Mouse (Mus musculus): ENCODE measurements around the gene Selenos. TPM values are rescaled to one million over a fixed set of nuclear protein-coding genes. Genes with fewer than 3 reads are reported as not detected.

Gene Selenos
- 103 and 110 TPM in 2 replicates for polyA plus RNA-seq (2014; fragmentation: Nextera tagmentation; extraction: Ambion mirVana)

DNA sequence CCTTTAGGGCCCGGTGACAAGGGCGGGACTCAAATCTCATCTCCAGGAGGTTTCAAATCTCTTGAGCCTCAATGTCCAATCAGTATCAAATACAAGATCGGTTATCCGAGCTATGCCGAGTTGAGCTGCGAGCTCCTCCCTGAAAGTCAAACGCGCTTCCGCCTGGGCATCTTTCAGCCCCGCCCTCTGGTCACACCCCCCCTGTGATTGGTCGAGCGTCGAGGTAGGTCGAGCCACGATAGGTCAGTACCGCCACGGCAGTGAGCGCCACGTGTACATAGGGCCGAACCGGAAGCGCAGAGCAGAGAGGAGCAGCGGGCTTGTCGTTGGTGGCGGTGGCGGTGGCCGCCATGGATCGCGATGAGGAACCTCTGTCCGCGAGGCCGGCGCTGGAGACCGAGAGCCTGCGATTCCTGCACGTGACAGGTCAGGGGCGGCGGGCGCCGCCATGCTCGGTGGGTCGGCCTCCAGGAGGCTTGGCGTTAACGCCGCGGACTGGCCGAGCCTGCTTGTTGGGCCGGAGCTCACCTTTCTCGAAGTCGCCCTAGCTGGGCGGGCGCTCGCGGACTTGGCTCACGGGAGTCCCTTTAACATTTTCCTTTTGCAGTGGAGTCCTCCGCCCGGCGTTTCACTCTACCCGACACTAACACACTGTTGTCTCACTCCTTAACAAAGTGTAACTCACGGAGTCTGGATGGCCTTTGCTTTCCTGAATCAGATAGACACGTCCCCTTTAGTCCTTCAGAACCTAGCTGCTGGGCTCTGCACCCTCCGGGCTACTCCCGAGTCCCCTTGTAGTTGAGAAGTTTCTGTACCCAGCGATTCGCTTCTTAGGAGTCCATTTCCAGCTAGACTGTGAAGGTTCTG, at the start of gene Selenos:
Gene Selenos, plus strand, starts transcription at position 286 of the 867 bp plus-strand sequence.
- Histone ChIP-seq H3K27ac (ENCODE audit: low read depth, low read length) (peak within 1 kb of the TSS; percentile 68), H3K27me3 (replicated peaks; ENCODE audit: control insufficient read depth, insufficient read depth, low read length) (no peaks in the 10 kb centered on the region), H3K9me3 (ENCODE audit: control insufficient read depth, low read length) (no peaks in the 10 kb centered on the region), H3K36me3 (ENCODE audit: control insufficient read depth, insufficient read depth, low read length) (peaks cover 30% of the 10 kb centered on the region), H3K4me1 (replicated peaks; ENCODE audit: control insufficient read depth, insufficient read depth, low read length) (peaks cover 8% of the 10 kb centered on the region; the same call in 1 of the 2 replicates), H3K9ac (ENCODE audit: low read depth, low read length) (peak within 1 kb of the TSS; percentile 81), H3K4me3 (ENCODE audit: low read depth, low read length) (peak within 1 kb of the TSS; percentile 74), H3K4me2 (peak within 1 kb of the TSS; percentile 67)
- ATAC-seq (replicated peaks; ENCODE audit: low FRiP score) (peak; percentile 100), DNase-seq (ENCODE audit: low spot score) (peak; percentile 93)
- WGBS: under 1% methylated on average over 65 of the region's 65 CpGs

DNA sequence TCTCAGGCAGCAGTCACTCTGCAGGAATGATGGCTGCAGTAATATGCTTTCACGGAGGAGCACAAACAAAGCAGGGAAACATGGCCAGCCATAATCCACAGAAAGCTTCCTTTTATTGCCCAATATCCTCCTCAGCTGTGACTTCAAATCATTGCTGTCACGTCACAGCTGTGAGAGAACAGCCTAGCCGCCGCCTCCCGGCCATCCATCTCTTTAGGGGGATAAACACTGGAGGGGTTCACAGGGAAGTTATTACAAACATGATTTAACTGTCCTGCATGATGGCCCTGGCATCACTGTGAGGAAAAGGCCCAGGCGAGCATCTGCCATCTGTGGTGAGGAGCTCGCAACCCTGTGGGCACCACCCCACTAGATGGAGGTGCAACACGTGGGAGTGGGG, 42.6 kb upstream of the Selenos start:
- Histone ChIP-seq H3K4me1 (replicated peaks; ENCODE audit: control insufficient read depth, insufficient read depth, low read length) (no peaks in the 10 kb centered on the region), H3K4me2 (no peak overlapping the region), H3K27ac (ENCODE audit: low read depth, low read length) (no peak overlapping the region), H3K9me3 (ENCODE audit: control insufficient read depth, low read length) (no peaks in the 10 kb centered on the region), H3K36me3 (ENCODE audit: control insufficient read depth, insufficient read depth, low read length) (no peaks in the 10 kb centered on the region), H3K27me3 (replicated peaks; ENCODE audit: control insufficient read depth, insufficient read depth, low read length) (no peaks in the 10 kb centered on the region), H3K4me3 (ENCODE audit: low read depth, low read length) (no peak overlapping the region), H3K9ac (ENCODE audit: low read depth, low read length) (no peak overlapping the region)
- ATAC-seq (replicated peaks; ENCODE audit: low FRiP score) (no peak), DNase-seq (ENCODE audit: low spot score) (no peak)
- 63% methylated on average over 8 of the region's 8 CpGs for WGBS

DNA sequence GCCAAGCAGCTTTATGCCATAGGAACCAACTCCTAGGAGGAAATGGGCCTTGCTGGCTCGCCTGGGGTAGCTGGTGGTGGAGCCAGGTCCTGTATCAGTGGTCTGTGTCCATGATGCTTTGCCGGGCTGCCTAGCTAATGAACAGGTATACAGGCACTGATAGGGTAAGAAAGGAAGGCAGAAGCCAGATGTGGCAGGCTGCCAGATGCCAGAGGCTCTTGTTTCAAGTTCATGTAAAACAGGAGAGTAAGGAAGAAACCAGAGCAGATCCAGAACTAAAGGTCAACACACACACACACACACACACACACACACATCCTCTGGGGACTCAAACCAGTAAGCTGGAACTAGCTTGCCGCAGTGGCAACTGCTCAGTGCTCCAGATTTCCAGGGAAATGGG, 41.2 kb upstream of the Selenos start:
- Histone ChIP-seq H3K4me3 (ENCODE audit: low read depth, low read length) (no peak overlapping the region), H3K27ac (ENCODE audit: low read depth, low read length) (no peak overlapping the region), H3K27me3 (replicated peaks; ENCODE audit: control insufficient read depth, insufficient read depth, low read length) (no peaks in the 10 kb centered on the region), H3K9ac (ENCODE audit: low read depth, low read length) (no peak overlapping the region), H3K4me1 (replicated peaks; ENCODE audit: control insufficient read depth, insufficient read depth, low read length) (no peaks in the 10 kb centered on the region), H3K36me3 (ENCODE audit: control insufficient read depth, insufficient read depth, low read length) (no peaks in the 10 kb centered on the region), H3K9me3 (ENCODE audit: control insufficient read depth, low read length) (no peaks in the 10 kb centered on the region), H3K4me2 (no peak overlapping the region)
- ATAC-seq (replicated peaks; ENCODE audit: low FRiP score) (no peak), DNase-seq (ENCODE audit: low spot score) (no peak)
- WGBS: 58% methylated on average over 3 of the region's 3 CpGs

DNA sequence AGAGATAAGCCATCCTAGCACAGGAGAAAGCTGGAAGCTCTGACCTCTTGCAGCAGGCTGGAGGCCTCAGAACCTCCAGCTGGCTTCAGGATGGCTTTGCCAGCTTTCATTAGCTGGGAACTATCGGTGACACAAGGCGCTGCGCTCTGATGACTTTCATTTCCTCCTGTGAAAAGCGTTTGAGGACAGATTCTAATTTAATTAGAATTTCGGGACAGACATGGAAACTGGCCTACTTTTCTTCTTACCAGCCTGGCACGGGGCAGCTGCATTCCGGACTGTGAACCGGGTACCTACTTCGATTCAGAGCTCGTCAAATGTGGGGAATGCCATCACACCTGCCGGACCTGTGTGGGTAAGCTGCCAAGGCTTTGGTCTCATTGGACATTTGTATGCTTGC, 40.7 kb upstream of the Selenos start:
- Histone ChIP-seq H3K9ac (ENCODE audit: low read depth, low read length) (no peak overlapping the region), H3K36me3 (ENCODE audit: control insufficient read depth, insufficient read depth, low read length) (no peaks in the 10 kb centered on the region), H3K4me1 (replicated peaks; ENCODE audit: control insufficient read depth, insufficient read depth, low read length) (no peaks in the 10 kb centered on the region), H3K27me3 (replicated peaks; ENCODE audit: control insufficient read depth, insufficient read depth, low read length) (no peaks in the 10 kb centered on the region), H3K4me3 (ENCODE audit: low read depth, low read length) (no peak overlapping the region), H3K4me2 (no peak overlapping the region), H3K27ac (ENCODE audit: low read depth, low read length) (no peak overlapping the region), H3K9me3 (ENCODE audit: control insufficient read depth, low read length) (no peaks in the 10 kb centered on the region)
- DNase-seq (ENCODE audit: low spot score) (no peak), ATAC-seq (replicated peaks; ENCODE audit: low FRiP score) (no peak)
- 81% methylated on average over 11 of the region's 11 CpGs for WGBS

DNA sequence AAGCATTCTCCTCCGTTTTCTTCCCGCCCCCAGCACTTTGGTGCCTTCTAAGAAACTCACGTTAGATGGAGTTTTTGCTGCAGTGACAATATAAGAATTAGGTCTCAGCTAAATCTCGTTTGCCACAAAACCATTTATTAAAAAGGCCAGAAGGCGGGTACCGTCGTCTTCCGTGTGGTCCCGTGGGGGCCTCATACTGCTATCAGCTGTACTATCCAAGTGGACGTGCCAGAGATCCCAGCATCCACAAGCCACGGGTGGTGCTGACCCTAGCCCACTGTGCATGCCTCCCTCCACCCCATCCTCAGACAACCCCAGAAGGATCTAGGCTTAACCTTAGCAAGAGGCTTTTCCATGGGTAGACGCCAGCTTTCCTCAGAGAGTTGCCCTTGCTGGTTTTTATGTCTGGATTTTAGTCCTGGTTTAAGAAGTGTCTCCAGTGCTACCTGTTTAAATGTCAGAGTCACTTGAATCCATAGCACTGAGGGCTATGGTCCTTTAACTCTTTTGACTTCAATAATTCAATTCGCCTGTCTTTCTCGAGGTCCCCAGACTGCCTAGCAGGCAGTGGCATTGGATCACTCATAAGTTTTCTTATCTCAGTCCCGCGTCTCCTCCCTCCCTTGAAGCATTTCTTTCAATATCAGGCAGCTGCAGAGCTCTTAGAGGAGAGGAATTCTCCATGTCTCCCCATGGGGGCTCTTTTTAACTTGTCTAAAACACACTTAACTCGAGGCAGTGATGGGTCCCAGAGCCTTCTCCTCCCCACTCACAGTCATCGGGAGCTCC, 39.2 kb upstream of the Selenos start:
- DNase-seq (ENCODE audit: low spot score) (no peak), ATAC-seq (replicated peaks; ENCODE audit: low FRiP score) (no peak)
- WGBS: 68% methylated on average over 18 of the region's 18 CpGs

DNA sequence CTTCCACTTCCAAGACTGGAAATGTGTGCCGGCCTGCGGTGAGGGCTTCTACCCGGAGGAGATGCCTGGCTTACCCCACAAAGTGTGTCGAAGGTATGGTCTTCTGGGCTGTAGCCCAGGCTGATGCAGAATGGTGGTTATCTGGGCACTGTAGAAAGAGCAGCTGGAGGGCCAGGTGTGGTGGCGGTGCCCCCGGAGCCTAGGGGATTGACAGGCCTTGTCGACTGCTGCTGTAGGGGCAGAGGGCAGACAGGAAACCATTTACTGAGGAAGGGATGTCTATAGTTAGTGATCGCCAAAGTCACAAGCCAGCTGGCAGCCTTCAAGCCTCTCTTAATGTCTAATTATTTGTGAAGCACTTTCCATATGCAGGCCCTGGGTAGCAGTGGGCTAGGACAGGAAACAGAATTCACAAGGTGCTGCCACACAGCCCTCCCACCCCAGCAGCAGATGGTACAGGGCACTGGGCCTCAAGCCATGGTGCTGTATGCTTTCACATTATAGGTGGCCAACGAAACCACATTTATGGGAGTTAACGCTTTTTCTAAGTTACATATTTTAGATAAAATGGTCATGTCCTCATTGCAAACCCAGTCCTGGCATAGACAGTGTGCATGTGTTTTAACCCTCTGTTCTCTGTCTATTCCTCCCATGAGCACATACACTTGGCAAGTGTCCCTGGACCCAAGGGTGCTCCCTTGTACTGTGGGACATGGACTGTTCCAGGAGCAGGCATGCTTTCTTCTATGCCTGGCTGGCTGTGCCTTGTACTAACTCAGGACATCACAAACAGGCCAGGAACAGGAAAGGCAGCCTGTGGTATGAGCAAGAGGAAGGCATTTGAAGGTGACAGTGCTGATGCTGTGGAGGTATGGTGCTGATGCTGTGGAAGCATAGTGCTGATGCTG, 35.6 kb upstream of the Selenos start, which contains the start of gene Gm45213:
Gene Gm45213, plus strand, starts transcription at position 51 of the 908 bp plus-strand sequence.
- Histone ChIP-seq H3K4me3 (ENCODE audit: low read depth, low read length) (no peak within 1 kb of the TSS), H3K4me1 (replicated peaks; ENCODE audit: control insufficient read depth, insufficient read depth, low read length) (no peaks in the 10 kb centered on the region), H3K9me3 (ENCODE audit: control insufficient read depth, low read length) (no peaks in the 10 kb centered on the region), H3K27ac (ENCODE audit: low read depth, low read length) (no peak within 1 kb of the TSS), H3K27me3 (replicated peaks; ENCODE audit: control insufficient read depth, insufficient read depth, low read length) (no peaks in the 10 kb centered on the region), H3K36me3 (ENCODE audit: control insufficient read depth, insufficient read depth, low read length) (no peaks in the 10 kb centered on the region), H3K4me2 (no peak within 1 kb of the TSS), H3K9ac (ENCODE audit: low read depth, low read length) (no peak within 1 kb of the TSS)
- 75% methylated on average over 10 of the region's 10 CpGs for WGBS
- no peak for DNase-seq (ENCODE audit: low spot score)
- no peak for ATAC-seq (replicated peaks; ENCODE audit: low FRiP score)

More for the DNA sequence above, 39.2 kb upstream of the Selenos start:
- H3K4me1 ChIP-seq (replicated peaks; ENCODE audit: control insufficient read depth, insufficient read depth, low read length): no peaks in the 10 kb centered on the region
- no peaks in the 10 kb centered on the region for H3K27me3 ChIP-seq (replicated peaks; ENCODE audit: control insufficient read depth, insufficient read depth, low read length)
- no peaks in the 10 kb centered on the region for H3K9me3 ChIP-seq (ENCODE audit: control insufficient read depth, low read length)
- H3K4me2 ChIP-seq: no peak overlapping the region
- no peak overlapping the region for H3K27ac ChIP-seq (ENCODE audit: low read depth, low read length)
- no peak overlapping the region for H3K4me3 ChIP-seq (ENCODE audit: low read depth, low read length)
- no peaks in the 10 kb centered on the region for H3K36me3 ChIP-seq (ENCODE audit: control insufficient read depth, insufficient read depth, low read length)
- H3K9ac ChIP-seq (ENCODE audit: low read depth, low read length): no peak overlapping the region

DNA sequence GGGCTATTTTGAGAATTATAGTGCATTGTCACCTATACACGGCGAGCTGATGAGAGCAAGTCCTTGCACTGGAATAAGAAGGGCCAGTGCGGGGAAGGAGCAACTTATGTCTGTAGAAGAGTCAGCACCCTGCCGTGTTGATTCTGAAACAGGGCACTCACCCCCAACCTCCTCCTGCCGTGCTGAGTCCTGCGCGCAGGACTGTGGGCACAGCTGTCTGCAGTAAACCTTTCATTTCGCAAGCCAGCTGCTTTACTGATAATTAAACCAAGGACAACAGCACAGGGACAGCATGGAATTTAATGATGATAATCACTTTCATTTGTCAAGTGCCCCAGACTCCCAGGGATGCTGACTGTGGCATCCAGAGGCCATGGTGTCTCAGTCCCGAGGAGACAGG, 34.8 kb upstream of the Selenos start:
- DNase-seq (ENCODE audit: low spot score) (no peak), ATAC-seq (replicated peaks; ENCODE audit: low FRiP score) (no peak)
- Histone ChIP-seq H3K36me3 (ENCODE audit: control insufficient read depth, insufficient read depth, low read length) (no peaks in the 10 kb centered on the region), H3K9ac (ENCODE audit: low read depth, low read length) (no peak overlapping the region), H3K27ac (ENCODE audit: low read depth, low read length) (no peak overlapping the region), H3K4me1 (replicated peaks; ENCODE audit: control insufficient read depth, insufficient read depth, low read length) (no peaks in the 10 kb centered on the region), H3K4me3 (ENCODE audit: low read depth, low read length) (no peak overlapping the region), H3K27me3 (replicated peaks; ENCODE audit: control insufficient read depth, insufficient read depth, low read length) (no peaks in the 10 kb centered on the region; the same call in 1 of the 2 replicates), H3K9me3 (ENCODE audit: control insufficient read depth, low read length) (no peaks in the 10 kb centered on the region), H3K4me2 (no peak overlapping the region)
- 63% methylated on average over 9 of the region's 9 CpGs for WGBS
